Mouse (Mus musculus) MEL (cell line): ENCODE measurements around the gene Igf1r.

Experiments
- CTCF ChIP-seq, 3 experiments: IDR thresholded peaks in 2 of 3; conservative IDR thresholded peaks in 1 of 3; 2 replicates each; pipeline ENCODE4 v1.5.1; 2011 to 2012; ENCODE audit warnings: low read length in 3 of 3, low read depth in 2 of 3, mild to moderate bottlenecking in 2 of 3, improper control_type of control experiment in 1 of 3, inconsistent platforms in 1 of 3, mixed read lengths in 1 of 3, moderate library complexity in 1 of 3; ENCODE audit not compliant: control insufficient read depth in 1 of 3, insufficient read depth in 1 of 3, poor library complexity in 1 of 3, severe bottlenecking in 1 of 3
- HCFC1 ChIP-seq: IDR thresholded peaks from 2 replicates; pipeline ENCODE4 v1.6.1; 2012; ENCODE audit warnings: low read depth, mild to moderate bottlenecking, inconsistent platforms, low read length, improper control_type of control experiment, moderate library complexity
- POLR2A ChIP-seq, 2 experiments: IDR thresholded peaks; 2 replicates each; pipeline ENCODE4 v1.6.1; 2011 to 2012; ENCODE audit warnings: low read length in 2 of 2, mild to moderate bottlenecking in 2 of 2, control low read depth in 1 of 2, improper control_type of control experiment in 1 of 2, low read depth in 1 of 2, moderate library complexity in 1 of 2; ENCODE audit not compliant: control insufficient read depth in 1 of 2, insufficient read depth in 1 of 2, poor library complexity in 1 of 2
- TBP ChIP-seq: IDR thresholded peaks from 2 replicates; pipeline ENCODE4 v1.8.0; 2011; ENCODE audit warnings: low read depth, low read length, improper control_type of control experiment
- ZNF384 ChIP-seq: IDR thresholded peaks from 2 replicates; pipeline ENCODE4 v1.6.1; 2012; ENCODE audit warnings: low read depth, mild to moderate bottlenecking, inconsistent platforms, low read length, improper control_type of control experiment

- TF ChIP-seq POLR2A (IDR thresholded peaks at IDR 0.05; ENCODE audit: control insufficient read depth in 1 of 2, insufficient read depth in 1 of 2, low read depth in 1 of 2, low read length in 2 of 2, poor library complexity in 1 of 2), result no peak
- no peak for TF ChIP-seq HCFC1
- TF ChIP-seq CTCF (IDR thresholded peaks at IDR 0.05 in 2 of 3, conservative IDR thresholded peaks at IDR 0.05 in 1 of 3; ENCODE audit: control insufficient read depth in 1 of 3, insufficient read depth in 1 of 3, low read depth in 2 of 3, low read length in 3 of 3, poor library complexity in 1 of 3, severe bottlenecking in 1 of 3), result no peak
- TF ChIP-seq TBP, result no peak
- no peak for TF ChIP-seq ZNF384
Measured at GRCm38 (mm10) chr7:68090576-68090975, 137.9 kb downstream of the Igf1r start.
